Mouse (Mus musculus): Measurements from ENCODE around the gene Fbxo21.

Fbxo21 gene

DNA sequence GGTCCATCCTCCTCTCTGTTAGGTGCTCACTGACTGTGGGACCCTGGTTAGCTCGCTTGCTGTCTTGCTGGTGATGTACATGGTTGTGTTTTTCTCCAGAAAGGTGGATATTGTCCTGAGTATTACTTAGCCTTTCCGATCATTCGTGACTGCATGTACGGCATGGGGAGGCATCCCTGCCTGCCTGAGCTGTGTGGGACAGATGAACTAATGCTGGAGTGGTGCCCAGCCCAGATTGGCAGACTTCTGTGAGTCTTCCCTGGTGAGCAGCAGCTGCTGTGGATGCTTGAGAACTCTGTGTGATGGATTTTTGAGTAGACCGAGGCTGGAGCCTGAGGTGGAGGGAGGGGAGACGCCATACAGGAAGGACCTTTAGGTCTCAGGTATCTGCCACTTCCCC lies 68.4 kb downstream of the Fbxo21 start:
- DNase-seq (ENCODE audit: low read depth, low spot score), result no peak

GRCm38 (mm10) chr5:118045385-118045784 lies 68.9 kb downstream of the Fbxo21 start:
- no peak for DNase-seq (ENCODE audit: low read depth, low spot score)

DNA sequence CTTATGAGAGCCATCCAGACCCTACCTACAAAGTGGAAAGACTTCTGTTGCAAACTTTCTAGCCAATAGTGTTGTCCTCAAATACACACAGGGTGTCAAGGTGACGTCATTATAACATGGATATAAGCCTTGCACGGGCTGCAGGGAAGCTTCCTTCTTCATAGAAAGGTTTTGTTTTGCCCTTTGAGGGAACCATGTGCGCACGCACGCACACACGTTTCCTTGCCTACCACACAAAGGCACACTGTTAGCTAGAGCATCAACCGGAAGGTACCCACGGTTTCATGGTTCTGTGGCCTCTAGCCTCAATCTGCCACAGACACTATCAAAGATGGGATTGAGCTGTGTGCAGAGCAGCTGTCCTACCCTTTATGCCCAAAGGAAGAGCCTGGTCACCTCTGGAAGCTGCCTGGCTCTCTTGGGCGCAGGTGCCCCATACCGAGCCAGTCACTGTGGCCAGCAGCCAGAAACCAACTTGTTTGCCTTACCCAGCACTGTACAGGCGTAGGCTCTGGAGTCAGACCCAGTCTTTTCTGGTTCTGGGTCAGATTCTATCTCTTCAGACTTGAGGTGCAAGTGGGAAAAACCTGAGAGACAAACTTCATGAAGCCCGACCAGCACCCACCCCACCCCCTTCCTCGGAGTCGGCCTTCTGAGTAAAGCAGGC lies 70.7 kb downstream of the Fbxo21 start:
- DNase-seq (ENCODE audit: low read depth, low spot score), result no peak

- DNase-seq (ENCODE audit: low read depth, low spot score), result no peak
Measured at GRCm38 (mm10) chr5:118048412-118048811, 71.9 kb downstream of the Fbxo21 start.

DNA sequence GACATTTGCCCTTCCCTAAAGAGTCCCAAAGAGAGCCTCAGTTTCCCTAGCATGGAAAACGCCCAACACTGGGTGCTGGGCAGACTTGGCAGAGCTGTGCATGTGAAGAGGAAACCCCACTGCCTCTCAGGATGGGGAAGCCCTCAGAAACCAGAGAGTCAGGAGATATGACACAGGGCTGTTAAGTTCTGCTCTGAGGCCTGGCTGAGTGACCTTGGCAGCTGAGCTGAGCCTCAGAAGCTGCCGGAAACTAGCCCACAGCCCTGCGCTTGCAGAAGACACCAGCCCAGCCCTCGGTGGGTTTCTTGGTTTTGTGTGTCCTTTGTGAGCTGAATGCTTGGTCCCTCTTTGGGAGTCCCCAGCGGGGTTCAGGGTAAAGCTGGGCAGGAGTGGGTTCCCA lies 72.4 kb downstream of the Fbxo21 start:
- no peak for DNase-seq (ENCODE audit: low read depth, low spot score)

DNA sequence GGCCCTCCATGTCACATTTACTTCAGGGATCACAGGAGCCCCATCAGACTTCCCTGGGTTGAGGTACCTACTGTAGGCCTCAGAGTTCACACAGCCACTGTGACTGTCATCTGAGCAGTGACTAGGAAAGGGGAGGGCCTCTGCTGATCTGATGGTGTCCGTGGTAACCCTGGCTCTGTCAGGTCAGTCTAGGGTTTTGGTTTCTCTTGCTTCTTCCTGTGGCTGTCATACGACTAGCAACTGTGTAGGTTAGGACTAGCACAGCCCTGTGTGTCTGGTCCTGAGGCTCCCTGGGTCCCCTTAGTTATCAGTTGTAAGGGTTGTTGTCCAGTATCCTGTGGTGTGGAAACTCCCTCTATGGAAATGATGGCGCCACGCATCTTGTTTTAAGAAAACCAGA lies 74.2 kb downstream of the Fbxo21 start:
- DNase-seq (ENCODE audit: low read depth, low spot score), result no peak

- no peak for DNase-seq (ENCODE audit: low read depth, low spot score)
Measured at GRCm38 (mm10) chr5:118051981-118052662, 75.6 kb downstream of the Fbxo21 start.

- no peak for DNase-seq (ENCODE audit: low read depth, low spot score)
Measured at GRCm38 (mm10) chr5:118053205-118053604, 76.7 kb downstream of the Fbxo21 start.

DNA sequence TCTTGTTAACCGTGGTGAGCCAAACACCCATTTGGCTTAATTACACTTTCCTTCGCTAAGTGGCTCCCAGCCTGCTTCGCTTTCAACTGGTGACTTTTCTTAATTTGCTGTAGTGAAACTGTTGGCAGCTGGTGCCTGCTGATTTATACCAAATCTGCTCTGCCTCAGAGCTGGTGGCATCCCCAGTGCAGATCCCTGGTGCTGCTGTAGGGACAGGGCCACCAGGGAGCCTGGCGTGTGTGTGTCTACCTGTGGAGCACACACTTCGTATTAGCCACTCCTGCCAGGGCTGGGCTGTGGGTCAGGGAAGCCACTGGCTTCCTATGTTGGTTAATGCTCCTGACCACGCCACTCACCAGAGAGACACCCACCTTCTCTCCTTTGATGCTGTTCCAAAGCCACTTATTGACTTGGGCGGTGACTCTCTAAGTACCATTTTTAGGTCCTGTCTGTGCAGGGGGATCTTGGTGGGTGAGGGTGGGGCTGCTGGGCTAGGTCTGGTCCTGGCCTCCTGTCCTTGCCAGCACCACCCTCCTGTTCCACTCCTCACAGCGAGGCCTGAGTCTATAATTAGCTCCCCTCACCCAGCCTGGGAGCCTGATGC lies 81.1 kb downstream of the Fbxo21 start:
- peak; percentile 67 for DNase-seq (ENCODE audit: low read depth, low spot score)

DNA sequence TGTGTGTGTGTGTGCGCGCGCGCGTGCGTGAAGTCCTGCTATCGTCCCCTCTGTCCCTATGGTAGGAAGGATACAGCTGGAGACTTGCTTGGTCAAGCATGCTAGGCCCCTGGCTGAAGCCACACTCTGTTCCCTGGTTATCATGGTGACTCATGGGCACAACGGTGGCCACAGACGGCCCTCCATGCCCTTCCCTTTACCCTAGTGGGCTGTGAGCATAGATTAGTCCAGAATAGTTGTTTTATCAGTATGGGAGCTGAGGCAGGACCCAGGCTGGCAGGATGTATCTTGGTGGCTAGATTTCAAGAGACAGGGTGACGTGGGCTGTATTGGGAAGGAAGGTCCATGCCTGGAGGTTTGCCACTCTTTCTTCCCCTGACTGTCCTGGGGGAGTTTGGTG lies 82.3 kb downstream of the Fbxo21 start:
- no peak for DNase-seq (ENCODE audit: low read depth, low spot score)

GRCm38 (mm10) chr5:118059646-118060045 lies 83.1 kb downstream of the Fbxo21 start:
- no peak for DNase-seq (ENCODE audit: low read depth, low spot score)

Measured in forelimb bud, embryonic 11.5 days (tissue).